Mouse (Mus musculus): ENCODE data around the gene Vmn2r104.

Vmn2r104 gene

GRCm38 (mm10) chr17:20048236-20048635, at the start of gene Vmn2r104:
Gene Vmn2r104, minus strand, starts transcription at chr17:20048336.
- DNase-seq (ENCODE audit: low read depth, low spot score), result no peak

- no peak for DNase-seq (ENCODE audit: low read depth, low spot score)
These were observed 26.0 kb upstream of the Vmn2r104 start for GRCm38 (mm10) chr17:20074090-20074489.

GRCm38 (mm10) chr17:20071656-20072396, 23.7 kb upstream of the Vmn2r104 start:
- DNase-seq (ENCODE audit: low read depth, low spot score), result no peak

All from A20 (cell line).